Mouse (Mus musculus): ENCODE measurements around the gene Arhgef6. TPM values are rescaled to one million over a fixed set of nuclear protein-coding genes. Genes with fewer than 3 reads are reported as not detected.

The Arhgef6 gene
- total and polyA plus RNA-seq, 3 experiments, result 1.1 to 3.3 TPM; not detected in 1

GRCm38 (mm10) chrX:57260744-57261143 is 77.8 kb downstream of the Arhgef6 start:
- H3K4me1 ChIP-seq (ENCODE audit: control insufficient read depth in 1 of 2, insufficient read depth in 2 of 2, low read length in 2 of 2), result no peaks in the 10 kb centered on the region
- H3K79me2 ChIP-seq (ENCODE audit: control insufficient read depth, insufficient read depth, low read length, poor library complexity), result no peaks in the 10 kb centered on the region
- no peak overlapping the region for H3K9ac ChIP-seq (ENCODE audit: control insufficient read depth, low read depth, low read length, poor library complexity, severe bottlenecking)
- no peaks in the 10 kb centered on the region for H3K36me3 ChIP-seq (ENCODE audit: control insufficient read depth in 1 of 2, insufficient read depth in 2 of 2, low read length in 2 of 2)
- no peak for DNase-seq (ENCODE audit: low read depth, low spot score)
- no peaks in the 10 kb centered on the region for H3K27me3 ChIP-seq (ENCODE audit: control insufficient read depth in 1 of 2, insufficient read depth in 2 of 2, low read length in 2 of 2)
- TF ChIP-seq ZC3H11A (IDR thresholded peaks at IDR 0.05; ENCODE audit: low read depth, low read length) (no peak), RAD21 (IDR thresholded peaks at IDR 0.05; ENCODE audit: low read depth, low read length) (peak; percentile 2)
- no peaks in the 10 kb centered on the region for H3K9me3 ChIP-seq (replicated peaks; ENCODE audit: insufficient read depth, low read length)
- H3K4me3 ChIP-seq (ENCODE audit: control insufficient read depth in 1 of 2, insufficient read depth in 1 of 2, low read depth in 2 of 2, low read length in 2 of 2), result no peak overlapping the region
- H3K27ac ChIP-seq (ENCODE audit: control insufficient read depth, low read depth, low read length), result no peak overlapping the region

- H3K27ac ChIP-seq (ENCODE audit: control insufficient read depth, low read depth, low read length), result no peak overlapping the region
- H3K9me3 ChIP-seq (replicated peaks; ENCODE audit: insufficient read depth, low read length), result no peaks in the 10 kb centered on the region
- H3K79me2 ChIP-seq (ENCODE audit: control insufficient read depth, insufficient read depth, low read length, poor library complexity), result no peaks in the 10 kb centered on the region
- no peaks in the 10 kb centered on the region for H3K27me3 ChIP-seq (ENCODE audit: control insufficient read depth in 1 of 2, insufficient read depth in 2 of 2, low read length in 2 of 2)
- no peak overlapping the region for H3K9ac ChIP-seq (ENCODE audit: control insufficient read depth, low read depth, low read length, poor library complexity, severe bottlenecking)
- H3K4me3 ChIP-seq (ENCODE audit: control insufficient read depth in 1 of 2, insufficient read depth in 1 of 2, low read depth in 2 of 2, low read length in 2 of 2), result no peak overlapping the region
- DNase-seq (ENCODE audit: low read depth, low spot score), result no peak
- H3K36me3 ChIP-seq (ENCODE audit: control insufficient read depth in 1 of 2, insufficient read depth in 2 of 2, low read length in 2 of 2), result no peaks in the 10 kb centered on the region
- no peak for TF ChIP-seq RAD21 (IDR thresholded peaks at IDR 0.05; ENCODE audit: low read depth, low read length)
- TF ChIP-seq SMC3 (IDR thresholded peaks at IDR 0.05; ENCODE audit: low read depth, low read length), result no peak
- TF ChIP-seq ZC3H11A (IDR thresholded peaks at IDR 0.05; ENCODE audit: low read depth, low read length), result no peak
- TF ChIP-seq TAL1 (IDR thresholded peaks at IDR 0.05; ENCODE audit: low read length), result no peak
- H3K4me1 ChIP-seq (ENCODE audit: control insufficient read depth in 1 of 2, insufficient read depth in 2 of 2, low read length in 2 of 2), result no peaks in the 10 kb centered on the region
Observed at GRCm38 (mm10) chrX:57253329-57254055, 85.0 kb downstream of the Arhgef6 start.

GRCm38 (mm10) chrX:57238572-57238971 is 100.0 kb downstream of the Arhgef6 start:
- no peaks in the 10 kb centered on the region for H3K27me3 ChIP-seq (ENCODE audit: control insufficient read depth in 1 of 2, insufficient read depth in 2 of 2, low read length in 2 of 2)
- DNase-seq (ENCODE audit: low read depth, low spot score), result no peak
- no peaks in the 10 kb centered on the region for H3K36me3 ChIP-seq (ENCODE audit: control insufficient read depth in 1 of 2, insufficient read depth in 2 of 2, low read length in 2 of 2)
- TF ChIP-seq MYC (IDR thresholded peaks at IDR 0.05; ENCODE audit: low read depth, low read length), result no peak
- TF ChIP-seq TAL1 (IDR thresholded peaks at IDR 0.05; ENCODE audit: low read length), result no peak
- TF ChIP-seq CHD2 (IDR thresholded peaks at IDR 0.05; ENCODE audit: low read length), result no peak
- no peak for TF ChIP-seq USF1 (IDR thresholded peaks at IDR 0.05; ENCODE audit: low read depth, low read length)
- TF ChIP-seq E2F4 (IDR thresholded peaks at IDR 0.05; ENCODE audit: borderline replicate concordance, low read depth, low read length), result no peak
- TF ChIP-seq MAZ (IDR thresholded peaks at IDR 0.05; ENCODE audit: low read depth, low read length), result no peak
- TF ChIP-seq ETS1 (IDR thresholded peaks at IDR 0.05; ENCODE audit: low read depth, low read length), result no peak
- no peak for TF ChIP-seq SIN3A (IDR thresholded peaks at IDR 0.05; ENCODE audit: low read length)
- TF ChIP-seq POLR2AphosphoS2 (IDR thresholded peaks at IDR 0.05; ENCODE audit: low read length), result no peak
- TF ChIP-seq ZNF384 (IDR thresholded peaks at IDR 0.05; ENCODE audit: low read depth, low read length), result no peak
- no peak for TF ChIP-seq TBP (IDR thresholded peaks at IDR 0.05; ENCODE audit: low read depth, low read length)
- TF ChIP-seq UBTF (IDR thresholded peaks at IDR 0.05; ENCODE audit: borderline replicate concordance, insufficient read depth, low read depth, low read length), result no peak
- TF ChIP-seq BHLHE40 (IDR thresholded peaks at IDR 0.05; ENCODE audit: borderline replicate concordance, low read depth, low read length), result no peak
- TF ChIP-seq RCOR1 (IDR thresholded peaks at IDR 0.05; ENCODE audit: low read depth, low read length), result no peak
- no peak for TF ChIP-seq RAD21 (IDR thresholded peaks at IDR 0.05; ENCODE audit: low read depth, low read length)
- TF ChIP-seq NELFE (IDR thresholded peaks at IDR 0.05; ENCODE audit: low read depth, low read length), result no peak
- TF ChIP-seq MAFK (IDR thresholded peaks at IDR 0.05; ENCODE audit: borderline replicate concordance, low read depth, low read length), result no peak
- H3K4me1 ChIP-seq (ENCODE audit: control insufficient read depth in 1 of 2, insufficient read depth in 2 of 2, low read length in 2 of 2), result no peaks in the 10 kb centered on the region
- no peak overlapping the region for H3K9ac ChIP-seq (ENCODE audit: control insufficient read depth, low read depth, low read length, poor library complexity, severe bottlenecking)
- no peaks in the 10 kb centered on the region for H3K9me3 ChIP-seq (replicated peaks; ENCODE audit: insufficient read depth, low read length)
- no peaks in the 10 kb centered on the region for H3K79me2 ChIP-seq (ENCODE audit: control insufficient read depth, insufficient read depth, low read length, poor library complexity)
- H3K27ac ChIP-seq (ENCODE audit: control insufficient read depth, low read depth, low read length), result no peak overlapping the region
- H3K4me3 ChIP-seq (ENCODE audit: control insufficient read depth in 1 of 2, insufficient read depth in 1 of 2, low read depth in 2 of 2, low read length in 2 of 2), result no peak overlapping the region

Data from MEL (cell line).